Mouse (Mus musculus): Measurements from ENCODE around the gene Ube2g1.

Ube2g1 gene

DNA sequence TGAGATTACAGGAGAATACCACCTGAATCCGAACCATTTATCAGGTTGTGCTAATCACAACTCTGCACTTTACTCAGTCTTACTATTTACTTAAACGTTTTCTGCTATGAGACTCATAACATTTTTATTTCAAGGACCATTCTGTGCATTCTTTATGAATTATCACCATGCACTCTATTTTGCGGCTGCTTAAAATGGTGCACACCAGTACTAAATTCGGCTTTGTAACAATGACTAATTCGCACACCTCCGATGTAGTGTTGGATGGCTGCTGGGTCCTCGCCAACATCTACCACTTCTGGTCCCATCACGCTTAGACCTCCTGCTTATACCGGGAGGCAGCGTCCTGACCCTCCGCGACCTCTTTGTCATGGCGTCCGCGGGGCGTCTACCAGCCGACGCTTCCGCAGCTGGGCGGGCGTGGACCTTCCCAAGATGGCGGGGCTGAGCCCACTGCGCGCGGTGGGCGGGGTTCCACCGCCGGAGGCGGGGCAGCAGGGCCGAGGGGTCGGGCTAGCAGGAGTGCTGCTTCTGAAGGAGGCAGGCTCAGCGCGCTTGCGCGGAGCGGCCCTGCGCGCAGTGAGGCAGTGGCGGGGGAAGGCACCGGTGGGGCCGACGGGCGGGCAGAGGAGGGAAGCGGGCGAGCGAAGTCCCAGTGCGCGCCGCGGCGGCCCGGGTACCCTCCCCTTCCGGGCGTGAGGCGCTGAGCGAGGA lies at the start of gene Ube2g1:
Gene Ube2g1 (plus strand): TSS at position 590 of the 714 bp plus-strand sequence.
- DNase-seq (ENCODE audit: low spot score in 2 of 2) = peak; percentile 97 to 98

DNA sequence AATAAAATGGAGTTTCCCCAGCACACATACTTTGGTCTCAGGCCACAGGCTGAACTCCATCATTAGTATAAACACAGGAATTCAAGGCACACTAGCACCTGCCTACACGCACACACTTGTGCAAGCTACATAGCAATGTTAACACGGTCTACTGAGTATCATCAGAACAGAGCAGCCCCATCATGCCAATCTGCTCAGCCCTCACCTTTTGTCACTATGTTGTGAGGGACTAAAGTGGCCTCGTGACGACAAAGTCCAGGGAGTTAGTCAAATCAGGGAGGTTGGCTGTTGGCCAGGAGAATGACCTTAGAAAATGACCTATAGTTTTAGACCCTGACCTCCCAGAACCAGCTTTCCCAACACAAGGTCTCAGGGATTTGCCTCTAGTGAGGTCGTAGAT lies 48.9 kb upstream of the Ube2g1 start:
- no peak for DNase-seq (ENCODE audit: low spot score in 2 of 2)

DNA sequence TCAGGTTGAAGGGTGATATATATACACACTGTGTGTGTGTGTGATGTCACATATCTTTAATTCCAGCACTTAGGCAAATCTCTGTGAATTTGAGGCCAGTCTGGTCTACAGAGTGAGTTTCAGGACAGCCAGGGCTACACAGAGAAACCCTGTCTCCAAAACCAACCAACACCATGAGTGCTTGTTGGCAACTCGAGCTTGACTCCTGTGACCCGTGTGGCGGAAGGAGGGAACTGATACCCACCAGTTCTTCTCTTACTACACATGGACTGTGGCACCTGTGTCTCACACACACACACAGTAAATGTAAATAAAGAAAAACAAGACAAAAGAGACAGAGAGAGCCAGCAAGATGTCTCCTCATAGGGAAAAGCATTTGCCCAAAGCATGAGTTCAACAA lies 46.4 kb upstream of the Ube2g1 start:
- DNase-seq (ENCODE audit: low spot score in 2 of 2) = no peak

DNA sequence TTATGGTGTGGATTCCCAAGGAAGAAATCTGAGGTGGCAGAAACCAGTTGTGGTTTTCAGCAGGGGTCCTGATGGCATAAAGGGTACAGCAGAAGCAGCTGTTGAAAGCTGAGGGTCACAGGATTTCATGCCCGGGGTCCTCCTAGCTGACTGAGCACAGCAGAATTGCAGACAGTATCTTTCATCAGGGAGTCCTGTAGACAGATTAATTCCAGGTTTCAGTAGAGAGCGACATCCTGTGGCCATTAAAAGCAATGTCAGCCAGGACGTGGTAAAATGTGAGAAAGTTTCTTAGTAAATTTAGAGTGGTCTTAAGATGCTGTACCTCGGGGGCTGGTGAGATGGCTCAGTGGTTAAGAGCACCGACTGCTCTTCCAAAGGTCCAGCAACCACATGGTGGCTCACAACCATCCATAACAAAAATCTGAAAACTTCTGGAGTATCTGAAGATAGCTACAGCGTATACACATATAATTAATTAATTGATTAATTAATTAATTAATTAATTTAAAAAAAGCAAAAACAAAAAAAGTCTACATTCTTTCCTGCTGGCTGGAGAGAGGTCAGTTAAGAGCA lies 42.8 kb upstream of the Ube2g1 start:
- no peak for DNase-seq (ENCODE audit: low spot score in 2 of 2)

DNA sequence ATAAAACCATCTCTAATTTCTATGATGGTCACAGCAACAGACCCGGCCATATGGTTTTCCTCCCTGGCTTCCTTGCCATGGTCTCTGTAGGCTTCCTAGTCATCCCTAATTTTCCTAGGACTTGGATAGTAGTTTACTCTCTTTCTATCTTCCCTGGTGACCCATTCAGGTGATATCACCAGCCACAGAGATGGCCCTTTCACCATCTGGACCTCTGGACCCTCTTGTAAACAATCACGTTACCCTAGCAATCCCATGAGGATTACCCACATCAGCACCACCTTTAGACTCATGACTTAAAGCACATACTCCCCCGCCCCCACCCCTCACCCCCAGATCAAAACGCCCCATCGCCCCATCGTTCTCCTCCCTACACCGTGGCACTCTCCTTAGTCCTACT lies 40.8 kb upstream of the Ube2g1 start:
- DNase-seq (ENCODE audit: low spot score in 2 of 2) = no peak

DNA sequence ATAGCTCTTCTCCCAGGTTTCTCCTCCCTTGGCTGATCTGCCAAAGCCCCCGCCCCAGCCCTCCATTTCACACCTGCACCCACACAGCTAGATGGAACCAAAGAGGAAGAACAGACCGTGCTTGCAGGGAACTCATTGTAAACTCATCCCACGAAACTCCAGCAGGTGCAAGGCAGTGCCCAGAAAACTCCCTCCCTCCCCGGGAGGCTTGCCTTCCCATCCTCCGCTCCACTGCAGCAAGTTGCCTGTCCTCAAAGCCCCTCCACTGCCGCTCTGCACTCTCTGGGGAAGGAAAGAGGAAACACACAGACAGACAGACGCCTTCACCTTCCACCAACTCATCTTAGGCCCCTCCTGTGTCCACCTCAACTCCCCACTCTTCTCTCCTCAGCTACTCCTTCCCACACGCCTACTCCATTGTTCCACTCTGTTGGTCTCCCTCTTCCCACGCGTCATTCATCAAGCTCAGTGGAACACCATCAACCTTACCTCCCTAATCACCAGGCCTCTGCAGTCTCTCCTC lies 40.2 kb upstream of the Ube2g1 start:
- DNase-seq (ENCODE audit: low spot score in 2 of 2) = no peak

DNA sequence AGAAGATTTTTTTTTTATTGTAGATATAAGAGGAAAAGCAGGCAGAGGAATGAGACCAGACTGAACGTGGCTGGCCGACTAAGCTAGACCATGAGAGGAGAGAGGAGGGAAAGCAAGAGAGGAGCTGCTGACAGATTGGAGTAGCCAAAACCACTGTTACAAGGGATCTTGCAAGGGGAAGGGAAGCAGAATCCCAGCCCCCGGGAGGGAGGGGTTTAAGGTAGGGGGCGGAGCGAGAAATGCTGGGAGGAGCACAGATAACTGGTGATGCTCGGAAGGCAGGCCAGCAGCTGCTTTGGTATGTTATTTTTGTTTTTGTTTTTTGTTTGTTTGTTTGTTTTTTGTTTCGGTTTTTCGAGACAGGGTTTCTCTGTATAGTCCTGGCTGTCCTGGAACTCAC lies 38.0 kb upstream of the Ube2g1 start:
- DNase-seq (ENCODE audit: low spot score in 2 of 2) = no peak

DNA sequence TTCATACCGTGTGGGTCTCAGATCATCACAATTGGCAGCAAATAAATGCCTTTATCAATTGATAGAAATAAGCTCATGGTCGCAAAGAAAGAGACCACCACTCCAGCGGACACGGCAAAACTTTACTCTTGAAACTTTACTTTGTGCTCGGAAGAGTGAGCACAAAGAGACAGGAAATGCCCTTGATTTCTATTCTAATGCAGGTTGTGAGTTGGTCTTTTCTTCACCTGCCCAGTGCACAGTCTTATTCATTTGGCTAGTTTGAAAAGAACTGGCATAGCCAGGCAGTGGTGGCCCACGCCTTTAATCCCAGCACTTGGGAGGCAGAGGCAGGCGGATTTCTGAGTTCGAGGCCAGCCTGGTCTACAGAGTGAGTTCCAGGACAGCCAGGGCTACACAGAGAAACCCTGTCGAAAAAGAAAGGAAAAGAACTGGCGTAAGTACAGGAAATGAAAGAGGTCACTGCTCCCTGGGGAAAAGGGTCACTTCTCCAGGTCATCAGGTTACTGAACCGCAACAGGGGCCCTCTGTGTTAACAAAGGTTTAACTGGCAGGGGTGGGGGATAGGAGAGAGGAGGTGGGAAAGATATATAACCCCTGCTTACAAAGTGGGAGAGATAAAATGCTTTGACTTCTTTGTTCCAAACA lies 37.3 kb upstream of the Ube2g1 start:
- no peak for DNase-seq (ENCODE audit: low spot score in 2 of 2)

DNA sequence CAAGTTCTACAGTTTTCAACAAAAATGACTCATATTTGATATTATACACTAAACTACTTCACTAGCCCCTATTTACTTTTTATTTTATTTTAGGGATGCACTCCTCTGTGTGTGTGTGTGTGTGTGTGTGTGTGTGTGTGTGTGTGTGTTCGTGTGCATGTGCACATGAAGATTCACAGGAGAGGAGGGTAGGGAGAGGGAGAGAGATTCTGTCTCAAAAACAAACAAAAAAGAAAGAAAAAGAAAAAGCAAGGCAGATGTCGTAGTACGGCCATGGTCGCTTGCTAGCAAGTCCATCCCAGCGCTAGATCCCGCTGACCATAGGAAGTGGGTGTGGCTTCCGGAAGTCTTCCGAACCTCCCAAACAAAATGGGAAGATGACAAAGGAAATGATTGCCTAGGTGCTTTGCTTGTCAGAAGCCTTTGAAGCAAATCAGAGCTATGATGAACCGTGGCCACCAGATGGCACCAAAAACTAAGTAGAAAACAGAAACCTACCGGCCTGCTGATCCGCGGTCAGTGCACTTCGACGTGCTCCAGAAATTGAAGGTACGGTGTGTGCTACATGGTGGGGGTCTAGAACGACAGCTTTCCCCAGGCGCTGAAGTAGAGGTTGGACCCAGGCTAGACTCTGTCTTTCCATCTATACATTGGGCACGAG lies 36.6 kb upstream of the Ube2g1 start:
- DNase-seq (ENCODE audit: low spot score in 2 of 2) = peak; percentile 55 to 78

DNA sequence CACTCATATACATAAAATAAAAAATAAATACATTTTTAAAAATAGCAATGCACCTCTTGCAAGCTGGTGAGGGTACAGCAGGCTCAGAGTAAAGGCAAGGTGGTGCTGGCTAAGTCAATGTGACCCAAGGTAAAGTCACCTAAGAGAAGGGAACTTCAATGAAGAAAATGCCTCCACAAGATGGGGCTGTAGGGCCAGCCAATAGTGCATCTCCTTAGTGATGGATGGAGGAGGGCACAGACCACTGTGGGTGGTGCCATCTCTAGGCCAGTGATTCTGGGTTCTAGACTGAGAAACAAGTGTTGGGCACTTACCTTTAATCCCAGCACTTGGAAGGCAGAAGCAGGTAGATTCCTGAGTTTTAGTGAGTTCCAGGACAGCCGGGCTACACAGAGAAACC lies 33.3 kb upstream of the Ube2g1 start:
- peak in 1 of 2 experiments; percentile 53 for DNase-seq (ENCODE audit: low spot score in 2 of 2)

DNA sequence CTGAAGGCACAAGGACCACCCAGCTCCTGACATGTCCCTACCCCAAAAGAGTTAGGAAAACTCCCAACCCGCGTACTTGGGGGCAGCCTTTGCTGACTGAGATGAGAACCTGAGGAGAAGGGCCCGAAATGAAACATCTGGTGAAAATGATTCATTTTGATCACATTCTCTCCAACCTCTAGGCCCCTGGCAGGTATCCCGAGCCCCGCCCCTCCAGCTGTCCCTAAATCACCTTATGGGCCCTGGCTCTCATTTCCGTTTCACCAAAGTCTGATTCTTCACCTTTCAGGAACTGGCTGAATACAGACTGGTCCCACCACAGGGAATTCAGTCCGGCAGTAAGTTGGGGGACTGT lies 31.0 kb upstream of the Ube2g1 start:
- DNase-seq (ENCODE audit: low spot score in 2 of 2) = no peak

DNA sequence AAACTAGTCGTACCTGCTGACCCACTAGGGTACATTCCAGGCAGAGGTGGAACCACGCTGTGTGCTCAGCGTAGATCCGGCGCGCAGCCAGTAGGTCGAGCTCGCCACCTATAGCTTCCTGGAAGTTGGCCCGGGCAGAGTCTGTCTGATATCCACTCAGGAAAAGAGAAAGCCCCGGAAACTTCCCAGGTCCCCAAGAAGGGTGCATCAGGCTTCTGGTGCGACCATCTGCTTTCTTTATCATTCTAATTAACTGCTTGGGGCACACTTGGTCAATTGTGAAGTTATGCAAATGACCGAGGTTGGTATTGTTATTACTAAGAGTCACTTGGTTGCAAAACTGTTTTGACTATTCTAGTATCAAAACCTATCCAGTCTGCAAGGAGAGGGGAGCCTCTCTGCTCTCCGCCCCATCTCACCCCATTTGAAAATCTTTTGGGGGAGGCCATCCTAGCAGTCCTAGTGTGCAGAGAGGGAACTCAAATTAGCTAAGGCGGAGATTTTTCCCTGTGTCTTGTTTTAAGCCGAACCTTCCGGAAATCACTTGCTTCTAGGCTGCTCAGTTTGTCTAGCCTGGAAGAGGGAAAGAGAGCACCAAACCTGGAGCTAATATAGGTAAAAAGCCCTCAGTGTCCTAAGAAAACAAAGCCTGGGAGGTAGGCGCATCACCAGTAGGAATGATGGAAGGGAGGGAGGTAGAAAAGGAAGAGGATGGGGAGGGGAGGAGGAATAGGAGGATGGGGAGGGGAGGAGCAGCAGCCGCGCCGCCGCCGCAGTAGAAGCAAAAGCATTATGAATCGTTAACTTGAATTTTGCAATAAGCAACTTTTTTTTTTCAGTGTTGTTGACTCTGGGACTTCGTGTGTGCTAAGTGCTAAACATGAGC lies 30.4 kb upstream of the Ube2g1 start:
- no peak for DNase-seq (ENCODE audit: low spot score in 2 of 2)

DNA sequence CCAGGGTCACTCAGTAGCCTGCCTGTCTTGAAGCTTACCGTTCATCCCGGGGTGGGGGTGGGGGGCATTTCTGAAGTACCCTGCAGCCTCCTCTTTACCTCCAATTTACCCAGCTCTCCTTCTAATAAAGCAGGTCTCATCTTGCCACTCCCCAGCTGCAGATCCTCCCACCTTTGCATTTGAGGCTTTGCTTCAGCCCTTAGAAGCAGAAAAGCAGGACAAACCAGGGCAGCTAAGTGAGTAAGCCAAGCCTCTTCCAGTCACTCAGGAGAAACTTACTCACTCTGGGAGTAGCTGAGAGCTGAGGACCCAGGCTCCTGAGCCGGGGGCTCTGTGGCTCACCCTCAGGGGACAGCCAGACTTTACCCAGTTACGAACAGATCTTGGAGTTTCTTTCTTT lies 28.6 kb upstream of the Ube2g1 start:
- DNase-seq (ENCODE audit: low spot score in 2 of 2) = no peak

DNA sequence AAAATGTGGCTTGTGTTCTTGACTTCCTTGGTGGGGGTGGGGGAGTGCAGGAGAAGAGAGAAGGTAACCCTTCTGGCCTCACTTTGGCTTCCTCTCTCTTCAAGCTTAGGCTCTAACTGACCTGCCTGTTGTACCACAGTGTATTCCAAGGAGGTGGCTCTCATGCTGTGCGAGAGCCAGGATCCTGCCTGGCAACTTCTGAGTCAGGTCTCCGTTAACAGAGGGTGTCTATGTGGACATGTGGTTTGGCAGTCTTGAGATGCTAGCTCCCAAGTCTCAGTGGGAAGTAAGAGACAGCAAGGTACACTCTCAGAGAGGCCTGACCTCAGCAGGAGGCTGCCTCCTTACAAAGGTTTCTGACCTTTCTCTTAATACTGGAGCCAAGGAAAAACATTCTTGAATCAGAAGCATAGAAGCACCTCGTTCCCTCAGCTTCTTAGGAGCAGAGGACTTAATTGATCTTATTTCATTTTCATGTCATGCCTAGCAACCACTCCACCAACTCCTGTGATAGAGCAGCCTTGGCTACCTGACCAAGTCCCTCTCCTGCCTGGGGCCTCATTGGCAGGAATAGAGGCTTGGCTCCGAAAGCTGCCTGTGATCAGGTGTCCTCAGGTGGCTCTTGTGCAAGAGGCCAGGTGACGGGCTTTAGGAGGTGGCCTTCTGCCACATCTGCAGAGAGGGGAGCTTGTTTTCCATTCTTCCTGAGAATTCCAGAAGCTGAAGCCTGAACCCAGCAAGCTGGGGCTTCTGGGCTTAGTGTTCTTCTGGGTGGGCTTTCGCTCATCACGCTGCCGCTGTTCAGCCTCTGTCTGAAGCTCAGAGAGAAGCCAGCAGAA lies 25.3 kb upstream of the Ube2g1 start:
- DNase-seq (ENCODE audit: low spot score in 2 of 2) = no peak

DNA sequence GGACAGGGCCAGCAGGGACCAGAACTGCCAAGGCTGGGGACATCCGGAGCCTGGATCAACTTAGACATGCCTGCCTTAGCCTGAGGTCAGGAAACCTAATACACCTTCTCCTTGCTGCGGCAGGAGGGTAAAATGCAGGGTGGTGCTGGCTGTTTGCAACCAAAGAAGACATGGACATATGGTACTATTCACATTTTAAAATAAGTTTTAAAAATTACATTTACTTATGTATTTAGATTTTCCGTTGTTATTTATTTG lies 24.7 kb upstream of the Ube2g1 start:
- DNase-seq (ENCODE audit: low spot score in 2 of 2) = no peak

DNA sequence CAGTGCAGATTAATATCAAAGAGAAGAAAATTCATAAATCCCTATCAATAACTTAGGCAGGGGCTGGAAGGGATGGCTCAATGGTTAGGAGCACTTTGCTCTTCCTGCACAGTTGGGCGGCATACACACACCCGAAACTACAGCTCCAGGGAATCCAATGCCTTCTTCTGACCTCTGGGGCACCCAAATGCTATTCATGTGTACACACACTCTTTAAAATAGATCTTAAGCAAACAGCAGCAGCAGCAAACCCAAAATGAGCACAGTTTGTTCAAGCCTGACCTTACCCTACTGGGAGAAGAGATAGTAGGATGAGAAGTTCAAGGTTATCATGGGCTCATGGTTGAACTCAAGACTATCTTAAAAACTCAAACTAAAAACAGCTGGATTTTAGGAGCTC lies 24.0 kb upstream of the Ube2g1 start:
- DNase-seq (ENCODE audit: low spot score in 2 of 2) = no peak

DNA sequence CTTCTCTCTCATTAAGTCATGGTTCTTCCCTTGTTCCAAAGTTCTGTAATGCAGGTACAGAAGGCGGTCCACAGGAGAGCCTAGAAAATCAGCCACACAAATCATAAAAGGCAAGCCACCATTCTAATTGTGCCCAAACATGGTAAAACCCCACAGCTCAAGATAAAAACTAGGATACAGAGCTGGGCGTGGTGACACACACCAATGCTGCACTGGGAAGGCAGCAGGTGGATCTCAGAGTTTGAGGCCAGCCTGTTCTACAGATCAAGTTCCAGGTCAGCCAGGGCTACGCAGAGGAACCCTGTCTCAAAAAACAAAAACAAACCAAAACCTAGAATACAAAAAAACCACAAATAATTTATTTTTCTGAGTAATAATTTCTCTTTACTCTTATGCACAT lies 20.5 kb upstream of the Ube2g1 start:
- DNase-seq (ENCODE audit: low spot score in 2 of 2) = no peak

DNA sequence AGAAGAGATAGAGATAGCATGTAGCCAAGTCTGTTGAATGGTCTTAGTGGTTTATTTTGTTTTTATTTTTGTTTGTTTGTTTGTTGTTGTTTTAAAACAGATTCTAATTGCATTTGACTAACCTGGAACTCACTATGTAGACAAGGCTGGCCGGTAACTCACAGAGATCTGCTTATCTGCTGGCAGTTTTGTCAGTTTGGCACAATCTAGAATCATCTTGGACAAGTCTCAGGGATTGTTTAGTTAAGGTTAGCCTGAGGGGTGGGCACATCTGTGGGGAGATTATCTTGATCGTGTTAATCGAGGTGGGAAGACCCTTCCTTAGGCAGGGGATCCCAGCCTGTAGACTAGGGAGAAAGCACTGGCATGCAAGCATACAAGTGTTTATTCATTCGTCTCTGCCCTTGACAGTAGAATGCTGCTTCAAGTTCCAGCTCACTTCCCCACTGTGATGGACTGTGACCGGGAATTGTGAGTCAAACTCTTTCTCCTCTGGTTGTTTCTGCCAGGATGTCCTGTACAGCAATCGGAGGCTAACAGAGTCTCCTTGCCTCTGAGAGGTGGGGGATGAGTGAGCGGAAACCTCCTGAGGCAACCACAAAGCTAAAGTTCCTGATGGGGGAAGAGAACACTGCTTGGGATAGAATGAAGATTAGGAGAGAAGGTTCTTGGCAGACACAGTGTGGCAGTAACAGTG lies 19.4 kb upstream of the Ube2g1 start:
- no peak for DNase-seq (ENCODE audit: low spot score in 2 of 2)

DNA sequence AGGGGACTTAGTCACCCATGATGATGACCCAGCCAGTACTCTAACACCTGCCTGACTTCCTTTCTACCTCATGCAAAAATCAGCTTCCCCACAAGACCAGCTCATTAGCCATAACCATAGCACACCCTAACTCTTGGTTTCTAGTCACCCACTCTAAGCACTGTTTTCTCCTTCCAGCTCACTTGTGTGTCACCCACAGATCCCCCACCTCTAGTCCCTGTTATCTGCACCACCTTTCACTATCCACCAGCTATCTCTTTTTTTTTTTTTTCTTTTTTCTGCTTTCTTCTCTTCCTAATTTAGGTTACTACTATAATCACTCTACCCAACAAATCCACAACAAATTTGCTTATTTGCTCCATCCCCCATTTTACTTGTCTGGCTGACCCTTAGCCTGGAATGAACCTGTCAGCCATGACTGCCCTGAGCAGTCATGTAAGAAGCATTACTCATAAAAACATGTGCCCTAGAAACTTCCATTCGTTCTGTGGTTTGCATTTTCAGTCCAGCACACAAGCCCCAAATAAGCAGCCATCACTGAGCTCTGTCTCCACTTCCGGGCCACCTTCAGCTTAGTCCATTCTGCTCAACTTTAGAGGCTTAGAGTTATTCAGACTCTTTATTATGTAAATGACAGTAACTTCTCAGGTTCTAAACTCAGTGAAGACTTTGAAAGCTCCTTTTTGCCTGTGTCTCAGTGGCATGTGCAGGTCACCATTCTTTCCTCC lies 11.9 kb upstream of the Ube2g1 start:
- DNase-seq (ENCODE audit: low spot score in 2 of 2) = no peak

DNA sequence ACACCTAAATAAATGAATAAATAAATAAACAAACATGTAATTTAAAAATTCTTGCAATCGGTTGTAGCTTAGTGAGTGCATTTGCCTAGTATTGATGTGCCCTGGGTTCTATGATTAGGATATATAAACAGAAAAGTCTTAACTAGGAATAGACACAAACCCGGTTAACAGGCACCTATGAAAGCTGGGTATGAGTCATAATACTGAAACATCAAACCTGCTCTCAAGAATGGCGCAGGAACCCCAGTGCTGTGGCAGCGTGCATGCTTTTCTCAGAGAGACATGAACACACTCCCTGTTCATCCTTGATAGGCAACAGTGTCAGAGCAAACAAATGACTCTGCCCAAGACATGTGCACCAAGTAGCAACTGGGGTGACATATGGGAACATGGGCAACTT lies 9.3 kb upstream of the Ube2g1 start:
- DNase-seq (ENCODE audit: low spot score in 2 of 2) = no peak
